Mouse (Mus musculus) Patski (cell line): ENCODE measurements around the gene Trib2. TPM values are rescaled to one million over a fixed set of nuclear protein-coding genes. Genes with fewer than 3 reads are reported as not detected.

Experiments
- ATAC-seq: fragments of 100-300 bp; one replicate; pipeline ENCODE4 v1.8.0; 2021
- CTCF ChIA-PET: fragments of 350-600 bp; sonication (Branson Sonifier 250); formaldehyde crosslinking; loops from one replicate; lab custom pipeline; 2022; ENCODE audit warnings: inconsistent platforms; lab: Charles Lee
- POLR2A ChIA-PET: fragments of 350-600 bp; sonication (Branson Sonifier 250); formaldehyde crosslinking; loops from one replicate; lab custom pipeline; 2022; ENCODE audit warnings: antibody characterized with exemption, inconsistent platforms; lab: Charles Lee
- DNase-seq: peaks from one replicate; pipeline ENCODE4 v3.0.0-alpha.2; 2011; ENCODE audit warnings: low read depth, low spot score
- H3K27me3 ChIP-seq: fragments of 371-371 bp; one replicate; pipeline ENCODE4 v1.5.1; 2021
- CTCF ChIP-seq: fragments of 100-300 bp; IDR thresholded peaks from one replicate; pipeline ENCODE4 v1.5.1; 2021
- in situ Hi-C: fragments of 300-500 bp; cut with MboI; formaldehyde crosslinking; loops from 3 replicates; pipeline ENCODE4 v1.11.1; 2018; ENCODE audit warnings: low pct_unique_long_range_greater_than_20kb, mixed read lengths
- polyA plus RNA-seq: library from polyadenylated mRNA; unstranded; gene quantifications from one replicate; pipeline ENCODE4 v1.2.3, GENCODE M21; 2021

Trib2 gene
- polyA plus RNA-seq, 1 experiment from 2014 or later, result 10.2 TPM

DNA sequence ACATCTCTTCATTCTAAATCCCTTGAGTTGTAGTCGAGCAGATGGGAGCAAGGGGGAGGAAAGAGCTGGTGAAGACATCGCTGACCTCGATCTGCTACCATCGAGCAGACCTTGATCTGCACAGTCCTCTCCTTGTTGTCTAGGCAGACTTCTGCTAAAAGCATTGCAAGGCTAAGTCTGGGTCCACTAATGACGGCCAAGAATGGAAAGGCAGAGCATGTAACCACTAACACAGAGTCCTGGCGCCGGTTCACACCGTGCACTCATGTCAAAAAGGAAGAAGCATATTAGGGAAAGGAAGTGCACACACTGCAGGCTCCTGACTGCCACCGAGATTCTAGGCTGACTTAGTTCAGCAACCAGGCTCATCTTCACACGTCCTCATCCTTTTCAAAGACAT lies 71.0 kb downstream of the Trib2 start:
- in situ Hi-C loops, result no loop called here
- DNase-seq, result no peak
- no peak for TF ChIP-seq CTCF
- no peak for ATAC-seq
- ChIA-PET CTCF (no interaction called here), POLR2A (no interaction called here)
- H3K27me3 ChIP-seq, result no peaks in the 10 kb centered on the region
